Mouse (Mus musculus) yolk sac, embryonic 10.5 days (tissue): ENCODE measurements at regions not wholly inside any gene's neighbourhood (a gene's known extent, or its start where the extent isn't known, plus 50 kb on each side); places are given as distances from the start of the nearest gene placed in this dataset.
A peak's percentile ranks its signal among the peaks of the same experiment; 100 is the strongest.

Experiments
- DNase-seq: peaks from one replicate; pipeline ENCODE4 v3.0.0-alpha.2; 2017; ENCODE audit warnings: low spot score

DNA sequence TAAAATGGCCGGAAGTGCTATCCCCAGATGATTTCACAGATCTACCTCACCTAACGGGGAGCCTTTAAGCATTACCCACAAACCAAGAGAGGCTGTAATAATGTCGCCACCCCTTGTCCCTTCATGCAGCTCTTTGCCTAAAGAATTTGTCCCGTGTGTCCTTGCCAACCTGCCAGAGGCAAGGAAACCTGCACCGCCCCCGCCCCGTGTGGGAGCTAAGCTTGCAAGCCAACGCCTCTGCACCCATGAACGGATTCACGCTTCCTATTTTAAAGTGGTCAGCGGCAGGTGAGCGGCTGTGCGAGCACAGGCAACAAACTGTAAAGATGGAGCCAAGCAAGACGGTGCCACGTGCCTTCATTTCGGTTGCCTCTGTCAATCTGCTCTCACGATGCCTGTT, 63.1 kb downstream of the Gm11011 start:
- DNase-seq = no peak

DNA sequence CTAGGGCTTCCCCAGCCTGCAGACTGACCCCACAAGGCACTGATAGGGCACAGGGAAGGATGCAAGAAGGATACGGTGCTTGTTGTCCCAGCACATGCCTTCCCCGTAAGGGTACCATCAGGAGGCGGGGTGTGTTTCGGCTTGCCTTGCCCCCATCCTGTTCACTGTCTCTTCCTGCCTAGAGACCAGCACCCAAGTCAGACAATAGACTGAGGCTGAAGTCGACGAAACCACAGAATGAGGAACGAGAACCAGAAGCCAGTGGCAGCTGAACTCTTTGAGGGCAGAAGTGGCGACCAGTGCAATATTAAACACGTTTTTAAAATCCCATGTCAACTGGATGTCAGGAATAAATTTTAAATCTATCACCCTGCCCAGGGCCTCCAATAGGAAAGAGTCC, 67.6 kb downstream of the Gm11011 start:
- DNase-seq = no peak

DNA sequence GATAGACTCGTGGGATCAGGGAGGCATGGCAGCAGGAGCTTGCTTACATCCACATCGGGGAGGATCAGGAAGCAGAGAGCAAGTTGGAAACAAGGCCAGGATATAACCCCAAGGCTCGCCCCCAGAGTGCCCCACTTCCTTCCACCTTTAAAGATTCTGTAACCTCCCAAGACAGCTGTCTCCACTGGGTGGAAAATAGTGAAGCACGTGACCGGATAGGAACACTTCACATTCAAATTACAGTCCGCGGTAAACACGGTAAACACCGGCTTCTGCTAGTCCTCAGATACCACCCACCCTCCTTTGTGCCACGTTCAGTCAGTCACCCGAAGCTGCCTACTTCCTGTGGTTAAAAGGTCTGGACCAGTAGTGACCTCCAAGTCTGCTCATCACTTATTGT, 72.2 kb downstream of the Gm11011 start:
- DNase-seq = no peak

DNA sequence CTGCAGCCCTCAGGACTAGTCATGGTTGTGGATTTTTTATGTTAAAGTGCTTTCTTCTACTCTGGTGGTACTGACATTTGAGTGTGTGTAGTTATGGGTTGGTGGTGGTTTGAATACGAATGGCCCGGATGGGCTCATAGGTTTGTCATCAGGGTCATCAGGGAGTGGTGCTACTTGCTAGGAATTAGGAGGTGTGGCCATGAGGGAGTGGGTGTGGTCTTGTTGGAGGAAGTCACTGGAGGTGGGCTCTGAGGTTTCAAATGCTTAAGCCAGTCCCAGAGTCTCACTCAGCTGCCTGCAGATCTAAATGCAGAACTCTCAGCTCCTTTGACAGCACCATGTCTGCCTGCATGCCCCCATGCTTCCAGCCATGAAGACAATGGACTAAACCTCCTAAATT, 76.8 kb downstream of the Gm11011 start:
- DNase-seq = no peak

DNA sequence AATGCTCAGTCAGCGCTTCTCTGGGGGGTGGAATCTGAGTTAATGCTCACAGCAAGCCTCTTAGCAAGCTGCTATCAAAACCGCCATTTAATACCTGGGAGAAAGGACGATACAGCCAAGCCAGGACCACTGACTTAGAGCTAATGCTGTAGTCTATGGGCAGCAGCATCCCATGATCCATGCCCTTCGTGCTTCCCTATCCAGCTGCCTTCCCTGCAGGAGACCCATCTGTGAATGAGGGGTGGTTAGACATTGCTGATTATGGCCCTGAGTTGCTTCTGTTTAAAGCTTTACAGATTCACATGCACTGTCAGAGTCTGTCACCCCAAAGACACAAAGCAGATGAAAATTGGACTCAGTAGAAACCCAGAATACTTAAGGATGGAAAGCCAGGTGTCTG, 78.1 kb downstream of the Gm11011 start:
- no peak for DNase-seq

DNA sequence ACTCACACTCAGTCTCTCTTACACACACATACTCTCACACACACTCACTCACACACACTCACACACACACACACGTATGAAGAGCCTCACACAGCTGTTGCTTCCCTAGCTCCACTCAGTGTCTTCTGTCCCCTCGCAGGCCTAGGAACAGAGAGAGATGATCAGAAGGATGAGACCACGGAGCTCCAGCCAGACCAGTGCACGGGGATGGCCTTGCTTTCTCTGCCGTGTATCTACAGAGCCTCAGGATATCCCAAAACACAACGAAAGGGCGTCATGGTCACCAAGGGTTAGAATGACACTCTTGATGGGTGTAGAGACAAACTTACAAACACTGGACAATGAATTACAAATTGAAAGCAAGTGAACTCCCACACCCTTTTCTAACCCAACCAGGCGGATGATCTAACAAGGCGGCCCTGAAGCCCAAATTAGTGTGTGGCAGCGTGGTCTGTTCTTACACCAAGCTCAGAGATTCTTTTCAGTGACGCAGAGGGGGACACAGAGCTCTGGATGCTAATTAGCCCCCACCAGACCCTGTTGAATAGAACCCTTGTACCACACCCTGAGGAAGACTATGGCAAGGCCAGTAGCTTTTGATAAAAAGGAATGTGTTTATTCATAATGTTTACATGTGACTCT, 83.0 kb downstream of the Gm11011 start:
- DNase-seq = no peak

DNA sequence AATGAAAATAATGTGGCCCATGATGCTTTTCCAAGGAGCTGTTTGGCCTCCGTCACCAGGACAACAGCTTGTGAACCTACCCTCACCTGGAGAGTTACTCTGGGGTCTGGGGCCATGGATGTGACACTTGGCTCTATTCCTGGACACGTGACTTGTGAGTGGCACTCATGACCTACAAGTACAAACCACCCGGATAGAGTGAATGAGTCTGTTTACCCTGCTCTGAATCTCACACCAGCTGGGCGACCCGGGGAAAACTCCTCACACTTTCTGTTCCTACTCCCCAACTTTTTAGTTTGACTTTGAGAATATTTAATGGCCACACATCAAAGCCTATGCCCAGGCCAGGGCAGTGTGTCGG, 84.0 kb downstream of the Gm11011 start:
- DNase-seq = no peak

DNA sequence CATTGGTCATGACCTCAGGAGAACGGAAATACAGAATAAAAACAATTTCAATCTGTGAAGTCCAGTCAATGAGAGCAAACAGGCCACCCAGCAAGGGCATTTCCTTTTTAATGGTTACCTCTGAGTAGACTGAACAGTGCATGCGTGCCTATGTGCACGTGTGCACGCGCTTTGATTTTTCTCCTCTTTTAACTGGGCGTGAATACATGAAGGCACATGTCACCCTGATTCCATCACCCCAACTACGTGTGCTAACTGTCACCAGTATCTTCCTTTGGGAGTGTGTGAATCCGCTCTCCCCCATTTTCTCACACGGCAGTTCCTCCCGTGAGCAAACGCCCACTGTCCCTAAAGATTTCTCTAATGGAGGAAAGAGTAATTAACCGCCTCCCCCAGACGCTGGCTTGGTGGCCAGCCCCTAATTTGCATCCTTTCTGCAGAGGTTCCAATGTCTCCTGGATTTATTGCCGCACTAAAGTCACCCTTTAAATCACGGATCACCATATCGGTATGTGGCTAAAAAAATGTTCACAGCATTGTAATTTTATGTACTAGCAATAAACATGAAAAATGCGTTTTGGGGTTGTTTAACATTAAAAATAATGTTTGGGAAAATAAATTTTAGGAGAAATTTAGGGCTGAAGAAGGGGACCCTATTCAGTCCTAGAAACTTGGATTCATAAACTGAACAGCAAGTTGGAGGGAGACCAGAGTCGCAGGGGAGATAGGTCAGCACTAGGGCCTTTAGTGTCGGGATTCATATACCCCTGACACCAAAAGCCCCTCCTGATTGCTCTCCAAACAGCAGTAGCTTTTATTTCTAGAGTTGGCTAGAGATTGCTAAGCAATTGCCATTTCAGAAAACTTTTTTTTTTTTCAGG, 84.6 kb downstream of the Gm11011 start:
- DNase-seq = no peak

DNA sequence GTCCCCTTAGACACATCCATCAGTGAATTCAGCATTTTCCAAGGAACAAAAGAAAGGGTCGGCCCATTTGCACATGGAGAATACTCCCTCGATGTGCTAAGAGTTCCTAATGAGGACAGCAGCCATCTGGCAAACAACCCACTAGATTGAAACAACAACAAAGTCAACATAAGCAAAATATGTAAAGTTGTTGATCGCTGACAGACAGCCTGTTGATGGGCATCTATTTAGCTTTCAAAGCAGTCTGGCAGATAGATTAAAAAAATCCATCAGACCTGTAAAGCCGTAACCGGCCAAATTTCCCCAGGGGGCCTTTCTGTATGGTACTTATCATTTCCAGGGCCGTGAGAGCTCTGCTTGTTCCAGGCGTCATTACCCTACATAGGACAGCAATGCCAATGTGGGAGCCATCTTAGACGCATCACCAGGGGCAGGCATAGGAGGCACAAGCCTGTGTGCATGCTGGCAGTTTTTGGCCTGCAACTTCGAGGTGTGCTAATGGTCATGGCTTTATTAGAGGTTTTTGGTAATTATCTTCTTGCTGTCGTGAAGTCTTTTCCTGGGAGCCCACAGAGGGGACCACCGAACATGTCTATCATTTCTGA, 85.7 kb downstream of the Gm11011 start:
- no peak for DNase-seq

DNA sequence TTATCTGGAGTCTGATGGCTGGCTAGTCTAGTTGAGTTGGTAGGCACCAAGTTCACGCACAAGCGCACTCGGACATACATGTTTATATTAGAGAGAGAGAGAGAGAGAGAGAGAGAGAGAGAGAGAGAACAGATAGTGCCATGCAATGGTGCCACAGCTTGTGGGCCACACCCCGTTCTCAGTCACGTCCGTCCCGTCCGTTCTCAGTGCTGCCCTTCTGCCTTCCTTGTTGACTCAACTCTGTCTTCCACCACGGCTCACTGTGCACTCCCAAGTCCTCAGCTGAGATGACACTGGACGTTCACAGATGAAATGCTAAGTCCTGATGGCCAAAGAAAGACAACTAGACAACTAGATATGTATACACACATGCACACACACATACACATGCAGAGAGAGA, 92.2 kb downstream of the Gm11011 start:
- DNase-seq = no peak

DNA sequence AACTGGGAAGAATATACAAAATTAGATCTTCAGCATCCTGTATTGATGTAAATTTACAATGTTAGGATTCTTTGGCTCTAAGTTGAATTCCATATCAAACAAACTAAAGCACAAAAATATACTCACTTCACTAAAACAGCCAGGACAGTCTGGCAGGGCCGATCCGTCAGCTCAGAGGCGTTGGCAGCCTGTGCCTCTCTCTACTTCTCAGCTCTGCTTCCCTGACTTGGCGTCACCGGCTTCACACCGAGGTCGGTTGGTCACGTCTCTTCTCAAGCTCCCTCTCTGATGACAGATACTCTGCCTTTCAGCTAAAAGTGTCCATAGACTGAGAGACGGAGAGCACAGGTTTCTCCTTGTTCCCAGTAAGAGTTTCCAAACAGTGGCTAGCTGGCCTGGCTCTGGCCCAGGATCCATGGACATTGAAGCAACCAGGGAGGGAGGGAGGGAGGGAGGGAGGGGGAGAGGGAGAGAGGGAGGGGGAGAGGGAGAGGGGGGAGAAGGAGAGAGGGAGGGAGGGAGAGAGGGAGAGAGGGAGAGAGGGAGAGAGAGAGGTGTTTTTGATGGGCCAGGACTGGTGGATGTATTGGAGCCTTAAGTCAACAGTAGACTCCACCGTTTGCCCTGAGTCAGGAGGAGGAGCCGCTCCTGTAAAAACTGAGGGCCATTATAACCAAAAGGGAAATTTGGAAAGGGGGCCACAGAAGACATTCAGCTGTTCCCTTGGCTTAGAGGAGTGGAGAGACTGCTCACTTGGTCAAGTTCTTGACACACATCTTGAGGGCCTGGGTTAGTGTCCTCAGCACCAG, 92.8 kb downstream of the Gm11011 start:
- DNase-seq = no peak

DNA sequence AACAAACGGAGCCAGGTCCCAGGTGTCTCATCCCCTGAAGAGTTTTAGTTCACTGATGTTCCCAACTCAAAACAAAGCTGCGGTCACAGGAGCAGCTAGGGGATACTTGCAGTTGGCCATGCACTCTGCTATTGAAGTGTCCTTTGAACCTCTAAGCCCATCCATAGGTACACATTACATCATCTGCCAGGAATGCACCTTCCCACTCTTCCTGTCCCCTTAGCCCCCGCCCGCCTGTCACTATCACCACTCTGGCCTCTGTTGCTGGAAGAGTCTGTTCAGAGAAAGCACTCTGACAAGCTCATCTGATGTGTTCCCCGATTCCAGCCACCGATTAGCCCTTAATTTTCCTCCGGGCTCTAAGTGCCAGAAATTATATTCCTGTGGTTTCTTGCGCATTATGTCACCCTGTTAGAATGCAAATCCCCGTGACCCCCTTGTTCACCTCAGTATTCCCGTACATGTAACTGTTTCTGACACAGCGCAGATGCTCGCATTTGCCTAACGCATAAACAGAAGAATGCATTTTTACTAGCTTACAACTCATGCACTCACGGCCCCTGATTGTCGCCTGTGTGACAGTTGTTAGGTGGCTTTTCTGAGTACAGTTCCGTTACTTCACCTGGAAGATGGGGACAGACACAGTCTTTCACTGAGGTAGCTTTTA, 93.8 kb downstream of the Gm11011 start:
- peak; percentile 51 for DNase-seq

DNA sequence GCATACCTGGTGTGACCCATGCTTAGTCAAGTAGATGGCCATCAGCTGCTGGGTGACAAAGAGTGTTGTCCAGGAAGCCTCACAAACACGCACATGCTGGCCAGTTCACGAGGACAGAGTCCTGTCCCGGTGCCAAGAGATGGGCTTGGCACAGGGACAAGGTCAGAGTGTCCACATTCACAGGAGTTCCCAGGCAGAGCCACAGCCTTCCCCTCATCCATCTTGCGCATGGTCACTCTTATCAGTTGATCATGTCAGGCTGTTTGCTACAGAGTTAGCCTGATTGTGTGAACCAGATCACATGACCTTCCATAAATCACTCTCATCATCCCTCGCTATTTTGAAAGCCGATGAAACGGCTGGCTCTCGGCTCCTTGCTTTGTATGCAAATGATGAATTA, 103.6 kb downstream of the Gm11011 start:
- DNase-seq = no peak

DNA sequence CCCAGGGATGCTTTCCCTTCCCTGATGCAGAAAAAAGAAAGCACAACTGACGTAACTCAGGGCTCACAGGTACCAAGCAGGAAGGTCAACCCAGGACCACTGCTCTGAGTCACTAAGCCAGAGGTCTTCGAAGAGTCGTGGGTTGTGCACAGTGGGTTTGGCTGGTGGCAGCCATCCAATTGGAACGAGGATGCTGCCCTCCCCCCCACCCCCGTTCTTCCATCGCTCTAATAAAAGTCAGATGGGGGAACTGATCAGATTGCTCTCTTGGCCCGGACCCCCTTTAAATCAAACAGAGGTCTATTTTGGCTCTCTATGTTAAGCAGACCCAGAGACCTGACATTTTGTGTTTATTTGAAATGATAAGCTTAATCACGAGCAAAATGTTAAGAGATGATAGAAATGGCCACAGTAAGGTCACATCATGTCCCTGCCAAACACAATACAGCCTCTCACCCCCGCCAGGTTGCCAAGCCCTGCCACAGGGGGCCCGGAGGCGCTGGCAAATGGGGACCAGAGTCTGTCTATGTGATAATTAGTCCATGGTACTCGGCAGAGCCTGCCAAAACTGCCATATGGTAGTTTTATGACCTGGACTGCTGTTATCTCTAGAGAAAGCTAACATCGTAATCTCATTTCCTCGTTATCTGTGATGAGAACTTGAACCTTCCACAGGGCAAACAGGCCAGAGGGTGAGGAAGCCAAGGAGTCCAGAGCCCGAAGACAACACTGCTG, 105.6 kb downstream of the Gm11011 start:
- no peak for DNase-seq

DNA sequence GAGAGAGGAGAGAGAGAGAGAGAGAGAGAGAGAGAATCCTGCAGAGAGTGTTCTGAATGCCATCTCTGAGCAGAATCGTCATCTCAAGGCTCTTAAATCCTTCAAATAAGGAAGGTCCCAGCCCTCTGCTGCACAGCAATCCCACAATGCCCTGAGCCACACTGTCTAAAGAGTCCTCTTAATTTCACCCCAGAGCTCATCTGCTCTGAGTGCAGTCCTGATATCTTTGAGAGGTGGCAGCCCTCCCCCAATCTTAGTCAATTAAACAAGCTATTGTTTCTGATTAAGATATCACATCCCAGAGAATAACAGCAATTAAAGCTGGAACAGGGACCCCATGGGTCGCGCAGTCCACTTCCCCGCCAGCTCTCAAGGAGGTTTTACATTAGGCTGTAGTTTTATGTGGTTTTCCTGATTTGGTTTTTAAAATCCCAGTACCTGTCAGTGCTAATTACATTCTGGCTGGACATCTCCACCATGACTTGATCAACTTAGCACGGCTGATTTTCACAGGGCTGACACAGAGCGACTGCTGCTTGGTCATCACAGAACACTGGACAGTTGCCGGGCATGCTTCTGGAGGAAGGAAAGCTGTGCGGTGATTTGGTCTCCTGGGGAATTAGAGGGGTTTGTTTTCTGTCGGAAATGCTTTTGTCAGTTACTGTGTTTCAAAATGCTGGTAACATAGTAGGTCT, 113.0 kb downstream of the Gm11011 start:
- DNase-seq = no peak

DNA sequence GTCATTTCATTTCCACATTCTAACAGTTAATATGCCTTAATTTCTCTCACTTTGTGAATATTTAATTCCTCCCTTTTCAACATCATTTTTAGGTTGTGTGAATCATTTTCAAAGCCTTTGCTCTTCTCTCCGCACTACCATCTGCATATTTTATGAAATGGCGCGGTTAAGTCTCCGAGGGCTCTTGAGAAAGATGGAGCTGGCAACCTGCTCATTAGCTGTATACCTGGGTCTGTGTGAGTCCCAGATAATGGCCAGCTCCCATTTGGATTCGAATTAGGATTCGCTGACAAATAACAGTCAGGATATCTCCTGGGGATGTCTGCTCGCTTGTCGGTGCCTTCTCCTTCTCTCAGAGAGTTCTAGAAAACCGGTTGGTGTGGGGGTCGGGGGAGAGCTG, 118.0 kb downstream of the Gm11011 start:
- no peak for DNase-seq

DNA sequence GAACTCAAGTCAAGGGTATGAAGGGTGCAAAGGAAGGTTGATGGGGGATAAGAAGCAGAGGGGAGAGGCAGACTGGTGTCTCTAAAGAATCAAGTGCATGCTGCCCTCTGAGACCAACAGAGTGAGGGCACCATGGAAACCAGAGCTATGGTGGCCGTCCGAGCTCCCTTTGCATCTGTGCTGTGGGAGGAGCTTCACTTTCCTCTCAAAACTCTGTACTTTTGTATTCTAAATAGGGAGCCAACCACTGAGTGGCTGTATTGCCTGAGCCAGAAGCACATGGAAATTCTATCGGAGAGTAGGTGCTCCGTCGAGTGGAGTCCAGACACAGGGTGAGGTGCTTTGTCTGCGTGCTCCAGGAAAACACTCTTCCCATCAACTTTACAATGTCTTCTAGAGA, 119.9 kb downstream of the Gm11011 start:
- DNase-seq = no peak

DNA sequence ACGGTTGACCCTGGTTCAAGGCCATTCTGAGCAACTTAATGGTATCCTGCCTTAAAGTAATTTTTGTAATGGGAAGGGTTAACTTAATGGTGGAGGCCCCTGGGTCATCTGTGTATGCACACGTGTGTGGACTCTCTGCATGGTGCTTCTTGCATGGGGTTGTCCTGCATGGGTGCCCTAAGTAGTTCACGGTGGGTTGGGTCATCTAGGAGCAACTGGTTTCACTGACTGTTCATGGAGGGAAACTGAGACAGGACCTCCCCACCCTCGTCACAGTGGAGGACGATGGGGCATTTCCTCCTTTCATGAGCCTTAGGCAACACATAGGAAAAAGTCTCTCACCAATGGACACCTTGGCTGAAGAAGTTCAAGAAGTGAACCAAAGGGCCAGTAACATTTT, 123.4 kb downstream of the Gm11011 start:
- DNase-seq = no peak

DNA sequence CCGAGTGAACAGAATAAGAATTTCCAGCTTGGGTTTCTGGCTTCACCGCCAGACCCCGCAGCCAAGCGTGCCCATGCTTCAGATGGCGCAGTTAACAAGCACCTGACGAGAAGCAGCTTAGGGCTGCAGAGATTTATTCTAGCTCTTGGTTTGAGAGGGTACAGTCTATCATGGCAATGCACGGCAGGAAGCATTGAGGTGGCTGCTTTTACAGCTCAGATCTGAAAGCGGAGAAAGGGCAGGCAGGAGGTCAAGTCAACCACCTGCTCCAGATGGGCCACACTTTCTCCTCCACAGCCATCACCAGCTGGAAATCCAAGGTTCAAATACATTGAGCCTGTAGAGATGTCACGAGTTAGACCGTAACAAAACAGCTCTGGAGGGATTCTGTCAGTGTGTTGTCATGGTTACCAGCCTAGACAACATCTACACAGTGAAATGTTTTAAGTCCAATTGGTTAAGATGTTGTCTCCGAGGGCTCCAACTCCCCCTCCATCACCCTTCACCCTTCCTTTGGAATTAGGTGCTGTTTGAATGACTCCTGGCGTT, 126.0 kb downstream of the Gm11011 start:
- no peak for DNase-seq

DNA sequence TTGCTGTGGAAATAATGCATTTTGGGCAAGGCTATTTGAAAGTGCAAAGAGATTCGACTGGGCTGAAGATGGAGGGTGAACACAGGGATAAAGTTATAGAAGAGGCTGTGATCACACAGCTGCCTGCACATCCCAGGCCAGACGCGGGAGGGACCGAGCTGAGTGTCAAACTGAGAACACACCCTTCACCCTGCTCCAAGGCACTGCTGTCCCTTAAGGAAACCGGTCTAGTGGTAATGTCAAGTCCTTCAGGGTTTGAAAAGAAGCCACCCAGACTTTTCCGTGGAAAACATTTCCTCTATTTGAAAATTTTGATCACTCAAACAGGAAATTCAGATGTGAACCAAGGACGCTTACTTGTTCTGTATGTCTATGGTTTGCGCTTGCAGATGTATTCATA, 134.6 kb downstream of the Gm11011 start:
- DNase-seq = no peak
